Mouse (Mus musculus): ENCODE measurements around the gene Acot8. TPM values are rescaled to one million over a fixed set of nuclear protein-coding genes. Genes with fewer than 3 reads are reported as not detected.

Gene Acot8
- polyA plus RNA-seq, 1 experiment from 2014 or later: 12.0 TPM

DNA sequence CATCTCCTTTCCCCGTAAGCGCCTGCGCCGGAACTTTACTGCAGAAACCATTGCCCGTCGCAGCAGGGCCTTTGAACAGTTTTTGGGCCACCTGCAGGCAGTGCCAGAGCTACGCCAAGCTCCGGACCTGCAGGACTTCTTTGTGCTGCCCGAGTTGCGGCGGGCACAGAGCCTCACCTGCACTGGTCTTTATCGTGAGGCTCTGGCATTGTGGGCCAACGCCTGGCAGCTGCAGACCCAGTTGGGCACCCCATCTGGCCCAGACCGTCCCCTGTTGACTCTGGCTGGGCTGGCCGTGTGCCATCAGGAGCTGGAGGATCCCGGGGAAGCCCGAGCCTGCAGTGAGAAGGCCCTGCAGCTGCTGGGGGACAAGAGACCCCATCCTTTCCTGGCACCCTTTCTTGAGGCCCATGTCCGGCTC, 12.8 kb downstream of the Acot8 start:
- peaks cover 84% of the 10 kb centered on the region for H3K36me3 ChIP-seq
- H3K4me1 ChIP-seq: peaks cover 37% of the 10 kb centered on the region
- H3K27ac ChIP-seq (replicated peaks): no peak overlapping the region
- no peaks in the 10 kb centered on the region for H3K27me3 ChIP-seq (replicated peaks)
- 90% methylated on average over 18 of the region's 18 CpGs for WGBS
- H3K9me3 ChIP-seq: no peaks in the 10 kb centered on the region
- no peak overlapping the region for H3K4me2 ChIP-seq
- no peak overlapping the region for H3K9ac ChIP-seq
- H3K4me3 ChIP-seq: no peak overlapping the region
- ATAC-seq (ENCODE audit: extremely low read depth, insufficient number of reproducible peaks, low FRiP score, low TSS enrichment): no peak

- no peak for ATAC-seq (ENCODE audit: extremely low read depth, insufficient number of reproducible peaks, low FRiP score, low TSS enrichment)
- Histone ChIP-seq H3K27me3 (replicated peaks) (no peaks in the 10 kb centered on the region), H3K9me3 (no peaks in the 10 kb centered on the region), H3K36me3 (peaks cover 70% of the 10 kb centered on the region), H3K4me2 (no peak overlapping the region), H3K4me1 (peaks cover 42% of the 10 kb centered on the region), H3K9ac (no peak overlapping the region), H3K4me3 (no peak overlapping the region), H3K27ac (replicated peaks) (no peak overlapping the region)
- 69% methylated on average over 4 of the region's 4 CpGs for WGBS
Observed at GRCm38 (mm10) chr2:164790451-164790850, 14.2 kb downstream of the Acot8 start.

GRCm38 (mm10) chr2:164788411-164788810, 16.3 kb downstream of the Acot8 start:
- Histone ChIP-seq H3K4me1 (peaks cover 42% of the 10 kb centered on the region), H3K27me3 (replicated peaks) (no peaks in the 10 kb centered on the region), H3K27ac (replicated peaks) (no peak overlapping the region), H3K9ac (peak overlapping the region; percentile 30; the same call in 1 of the 2 replicates), H3K4me3 (no peak overlapping the region), H3K36me3 (peaks cover 54% of the 10 kb centered on the region), H3K9me3 (no peaks in the 10 kb centered on the region), H3K4me2 (no peak overlapping the region)
- no peak for ATAC-seq (ENCODE audit: extremely low read depth, insufficient number of reproducible peaks, low FRiP score, low TSS enrichment)
- 59% methylated on average over 4 of the region's 4 CpGs for WGBS

GRCm38 (mm10) chr2:164787779-164788178, 16.9 kb downstream of the Acot8 start:
- Histone ChIP-seq H3K4me1 (peaks cover 36% of the 10 kb centered on the region), H3K27ac (replicated peaks) (no peak overlapping the region), H3K27me3 (replicated peaks) (no peaks in the 10 kb centered on the region), H3K9me3 (no peaks in the 10 kb centered on the region), H3K36me3 (peaks cover 47% of the 10 kb centered on the region), H3K4me2 (peak overlapping the region; percentile 87), H3K9ac (peak overlapping the region; percentile 28; the same call in 1 of the 2 replicates), H3K4me3 (no peak overlapping the region)
- 84% methylated on average over 10 of the region's 10 CpGs for WGBS
- no peak for ATAC-seq (ENCODE audit: extremely low read depth, insufficient number of reproducible peaks, low FRiP score, low TSS enrichment)

DNA sequence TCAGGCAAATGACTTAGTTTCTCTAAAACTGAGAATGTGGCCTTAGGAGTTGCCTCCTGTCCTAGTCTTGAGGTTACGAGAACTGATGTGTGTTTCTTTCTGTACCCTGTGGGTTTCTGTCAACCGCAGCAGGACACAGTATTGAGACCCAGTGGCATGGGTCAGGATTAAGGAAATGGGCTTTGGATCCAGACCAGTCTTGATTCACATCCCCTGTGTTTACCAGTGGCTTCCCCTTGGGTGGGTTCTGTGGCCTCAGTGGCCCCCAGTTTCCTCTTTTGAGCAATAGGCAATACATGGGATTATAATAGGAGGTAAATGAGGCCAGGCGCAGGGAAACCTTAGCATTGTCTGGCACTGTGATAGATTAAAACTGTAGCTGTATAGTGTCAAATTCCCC, 17.6 kb downstream of the Acot8 start:
- Histone ChIP-seq H3K9me3 (no peaks in the 10 kb centered on the region), H3K4me3 (peak overlapping the region; percentile 80)
- 81% methylated on average over 3 of the region's 3 CpGs for WGBS

GRCm38 (mm10) chr2:164786388-164786885, 18.2 kb downstream of the Acot8 start:
- Histone ChIP-seq H3K4me1 (peaks cover 36% of the 10 kb centered on the region), H3K27ac (replicated peaks) (peak overlapping the region; percentile 95), H3K36me3 (peaks cover 34% of the 10 kb centered on the region), H3K4me3 (peak overlapping the region; percentile 80), H3K27me3 (replicated peaks) (no peaks in the 10 kb centered on the region), H3K4me2 (peak overlapping the region; percentile 87), H3K9me3 (no peaks in the 10 kb centered on the region), H3K9ac (peak overlapping the region; percentile 95)
- 0 out of 2 replicates have a peak, but pooled peaks have one; percentile 2 for ATAC-seq (ENCODE audit: extremely low read depth, insufficient number of reproducible peaks, low FRiP score, low TSS enrichment)
- WGBS: 4% methylated on average over 15 of the region's 15 CpGs

More for the DNA sequence above, 17.6 kb downstream of the Acot8 start:
- peak overlapping the region; percentile 87 for H3K4me2 ChIP-seq
- H3K4me1 ChIP-seq: peaks cover 36% of the 10 kb centered on the region
- no peak for ATAC-seq (ENCODE audit: extremely low read depth, insufficient number of reproducible peaks, low FRiP score, low TSS enrichment)
- H3K36me3 ChIP-seq: peaks cover 40% of the 10 kb centered on the region
- peak overlapping the region; percentile 95 for H3K9ac ChIP-seq
- peak overlapping the region; percentile 95 for H3K27ac ChIP-seq (replicated peaks)
- H3K27me3 ChIP-seq (replicated peaks): no peaks in the 10 kb centered on the region

DNA sequence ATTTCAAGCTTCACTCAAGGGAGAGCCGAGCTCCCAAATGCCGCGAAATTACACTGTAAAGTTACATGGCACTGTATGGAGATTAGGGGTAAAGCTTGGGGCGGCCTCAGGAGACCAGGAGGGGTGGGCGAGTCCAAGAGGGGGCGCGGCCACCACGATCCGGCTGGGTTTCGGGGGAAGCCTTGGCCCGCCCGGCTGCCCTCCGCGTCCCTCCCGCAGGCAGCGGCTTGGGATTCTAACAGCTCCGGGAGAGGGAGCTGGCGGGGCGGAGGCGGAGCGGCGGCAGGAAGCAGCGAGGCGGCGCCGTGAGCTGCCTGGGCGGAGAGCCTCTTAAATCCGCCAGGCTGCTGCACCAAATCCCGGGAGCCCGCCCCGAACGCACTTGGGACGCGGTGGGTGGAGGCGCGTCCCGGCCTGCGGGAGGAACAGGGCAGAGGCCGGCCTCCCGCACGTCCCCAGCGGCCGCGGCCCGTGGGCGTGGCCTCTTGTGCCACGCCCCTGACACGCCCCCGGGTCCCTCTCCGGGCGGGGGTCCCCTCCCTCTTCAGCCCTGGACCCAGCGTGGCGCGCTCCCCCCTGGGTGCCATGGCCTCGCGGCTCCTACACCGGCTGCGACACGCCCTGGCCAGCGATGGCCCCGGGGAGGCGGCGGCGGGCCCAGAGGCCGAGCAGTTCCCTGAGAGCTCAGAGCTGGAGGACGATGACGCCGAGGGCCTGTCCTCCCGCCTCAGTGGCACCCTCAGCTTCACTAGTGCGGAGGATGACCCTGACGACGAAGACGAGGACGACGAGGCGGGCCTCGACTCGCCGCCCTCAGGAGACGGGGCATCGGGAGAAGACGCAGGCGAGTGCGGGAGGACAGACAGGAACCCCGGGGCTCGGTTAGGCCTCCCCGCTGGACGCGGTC, 18.9 kb downstream of the Acot8 start, which contains the start of gene Snx21:
Gene Snx21, plus strand, starts transcription at position 343 of the 907 bp plus-strand sequence.
- Histone ChIP-seq H3K36me3 (peaks cover 27% of the 10 kb centered on the region), H3K4me1 (peaks cover 36% of the 10 kb centered on the region), H3K27ac (replicated peaks) (peak within 1 kb of the TSS; percentile 95), H3K9me3 (no peaks in the 10 kb centered on the region), H3K4me2 (peak within 1 kb of the TSS; percentile 87), H3K4me3 (peak within 1 kb of the TSS; percentile 80), H3K27me3 (replicated peaks) (no peaks in the 10 kb centered on the region), H3K9ac (peak within 1 kb of the TSS; percentile 95)
- WGBS: under 1% methylated on average over 89 of the region's 89 CpGs
- ATAC-seq (ENCODE audit: extremely low read depth, insufficient number of reproducible peaks, low FRiP score, low TSS enrichment): peak; percentile 94

GRCm38 (mm10) chr2:164784869-164785420, 19.7 kb downstream of the Acot8 start:
- Histone ChIP-seq H3K27ac (replicated peaks) (peak overlapping the region; percentile 95), H3K9me3 (no peaks in the 10 kb centered on the region), H3K4me3 (peak overlapping the region; percentile 80), H3K36me3 (peaks cover 20% of the 10 kb centered on the region), H3K4me1 (peaks cover 36% of the 10 kb centered on the region), H3K4me2 (peak overlapping the region; percentile 87), H3K9ac (peak overlapping the region; percentile 95), H3K27me3 (replicated peaks) (no peaks in the 10 kb centered on the region)
- ATAC-seq (ENCODE audit: extremely low read depth, insufficient number of reproducible peaks, low FRiP score, low TSS enrichment): no peak
- WGBS: 6% methylated on average over 7 of the region's 7 CpGs

DNA sequence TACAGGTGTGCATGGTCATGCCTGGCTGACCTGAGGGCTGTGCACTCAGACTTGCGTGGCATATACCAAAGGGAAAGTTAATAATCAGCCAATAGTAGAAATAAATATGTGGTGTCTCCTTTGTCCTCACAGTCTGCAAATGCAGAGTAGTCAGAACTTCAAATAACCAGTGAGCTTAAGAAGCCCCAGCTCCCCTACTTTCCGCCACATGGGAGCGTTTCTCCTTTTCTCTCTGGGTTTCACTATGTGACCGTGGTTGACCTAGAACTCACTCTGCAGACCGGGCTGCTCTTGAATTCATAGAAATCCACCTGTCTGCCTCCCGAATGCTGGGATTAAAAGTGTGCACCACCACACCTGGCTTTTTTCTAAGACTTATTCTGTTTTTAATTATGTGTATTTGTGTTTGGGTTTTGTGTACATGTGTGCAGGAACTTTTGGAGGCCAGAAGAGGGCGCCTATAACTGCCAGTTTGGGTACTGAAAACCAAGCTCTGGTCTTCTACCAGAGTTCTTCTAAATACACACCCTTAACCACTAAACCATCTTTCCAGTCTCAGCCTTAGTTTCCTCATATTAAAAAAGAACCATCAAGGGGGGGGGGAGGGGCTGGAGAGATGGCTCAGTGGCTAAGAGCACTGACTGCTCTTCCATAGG, 20.6 kb downstream of the Acot8 start:
- peaks cover 12% of the 10 kb centered on the region for H3K36me3 ChIP-seq
- no peak for ATAC-seq (ENCODE audit: extremely low read depth, insufficient number of reproducible peaks, low FRiP score, low TSS enrichment)
- 69% methylated on average over 7 of the region's 7 CpGs for WGBS

GRCm38 (mm10) chr2:164781876-164782275, 22.8 kb downstream of the Acot8 start:
- peaks cover 16% of the 10 kb centered on the region for H3K27me3 ChIP-seq (replicated peaks)
- H3K27ac ChIP-seq (replicated peaks): no peak overlapping the region
- no peak overlapping the region for H3K4me3 ChIP-seq
- no peak for ATAC-seq (ENCODE audit: extremely low read depth, insufficient number of reproducible peaks, low FRiP score, low TSS enrichment)
- H3K9ac ChIP-seq: no peak overlapping the region
- no peaks in the 10 kb centered on the region for H3K9me3 ChIP-seq
- peaks cover 15% of the 10 kb centered on the region for H3K4me1 ChIP-seq
- H3K4me2 ChIP-seq: no peak overlapping the region
- no peaks in the 10 kb centered on the region for H3K36me3 ChIP-seq
- 54% methylated on average over 4 of the region's 4 CpGs for WGBS

More for the DNA sequence above, 20.6 kb downstream of the Acot8 start:
- Histone ChIP-seq H3K9me3 (no peaks in the 10 kb centered on the region), H3K4me1 (peaks cover 35% of the 10 kb centered on the region), H3K27me3 (replicated peaks) (peaks cover 4% of the 10 kb centered on the region), H3K9ac (no peak overlapping the region), H3K4me2 (no peak overlapping the region), H3K4me3 (no peak overlapping the region), H3K27ac (replicated peaks) (no peak overlapping the region)

All from heart, embryonic 13.5 days (tissue).